Mouse (Mus musculus): ENCODE results near the gene Gm42906. TPM values are rescaled to one million over a fixed set of nuclear protein-coding genes. Genes with fewer than 3 reads are reported as not detected.

Gene Gm42906
- total and polyA plus RNA-seq, 3 experiments: not detected

GRCm38 (mm10) chr5:151299576-151299975 is 128.4 kb downstream of the Gm42906 start:
- Histone ChIP-seq H3K27me3 (ENCODE audit: control insufficient read depth in 1 of 2, insufficient read depth in 2 of 2, low read length in 2 of 2) (no peaks in the 10 kb centered on the region; a peak in 1 of 4 replicates), H3K9me3 (replicated peaks; ENCODE audit: insufficient read depth, low read length) (no peaks in the 10 kb centered on the region), H3K9ac (ENCODE audit: control insufficient read depth, low read depth, low read length, poor library complexity, severe bottlenecking) (no peak overlapping the region), H3K27ac (ENCODE audit: control insufficient read depth, low read depth, low read length) (no peak overlapping the region), H3K4me1 (ENCODE audit: control insufficient read depth in 1 of 2, insufficient read depth in 2 of 2, low read length in 2 of 2) (no peaks in the 10 kb centered on the region), H3K4me3 (ENCODE audit: control insufficient read depth in 1 of 2, insufficient read depth in 1 of 2, low read depth in 2 of 2, low read length in 2 of 2) (no peak overlapping the region), H3K36me3 (ENCODE audit: control insufficient read depth in 1 of 2, insufficient read depth in 2 of 2, low read length in 2 of 2) (no peaks in the 10 kb centered on the region), H3K79me2 (ENCODE audit: control insufficient read depth, insufficient read depth, low read length, poor library complexity) (no peaks in the 10 kb centered on the region)
- no peak for DNase-seq (ENCODE audit: low read depth, low spot score)
- TF ChIP-seq USF2 (IDR thresholded peaks at IDR 0.05; ENCODE audit: borderline replicate concordance in 1 of 2, insufficient read depth in 1 of 2, low read depth in 1 of 2, low read length in 2 of 2) (no peak), KAT2A (conservative IDR thresholded peaks at IDR 0.05; ENCODE audit: low read depth, low read length) (no peak), BHLHE40 (IDR thresholded peaks at IDR 0.05; ENCODE audit: borderline replicate concordance, low read depth, low read length) (no peak)

- Histone ChIP-seq H3K79me2 (ENCODE audit: control insufficient read depth, insufficient read depth, low read length, poor library complexity) (no peaks in the 10 kb centered on the region), H3K4me1 (ENCODE audit: control insufficient read depth in 1 of 2, insufficient read depth in 2 of 2, low read length in 2 of 2) (no peaks in the 10 kb centered on the region), H3K27me3 (ENCODE audit: control insufficient read depth in 1 of 2, insufficient read depth in 2 of 2, low read length in 2 of 2) (no peaks in the 10 kb centered on the region; a peak in 1 of 4 replicates), H3K27ac (ENCODE audit: control insufficient read depth, low read depth, low read length) (no peak overlapping the region), H3K4me3 (ENCODE audit: control insufficient read depth in 1 of 2, insufficient read depth in 1 of 2, low read depth in 2 of 2, low read length in 2 of 2) (no peak overlapping the region), H3K36me3 (ENCODE audit: control insufficient read depth in 1 of 2, insufficient read depth in 2 of 2, low read length in 2 of 2) (no peaks in the 10 kb centered on the region), H3K9me3 (replicated peaks; ENCODE audit: insufficient read depth, low read length) (no peaks in the 10 kb centered on the region), H3K9ac (ENCODE audit: control insufficient read depth, low read depth, low read length, poor library complexity, severe bottlenecking) (no peak overlapping the region)
- no peak for DNase-seq (ENCODE audit: low read depth, low spot score)
- TF ChIP-seq TBP (IDR thresholded peaks at IDR 0.05; ENCODE audit: low read depth, low read length): no peak
- no peak for TF ChIP-seq CHD2 (IDR thresholded peaks at IDR 0.05; ENCODE audit: low read length)
- no peak for TF ChIP-seq MAZ (IDR thresholded peaks at IDR 0.05; ENCODE audit: low read depth, low read length)
- no peak for TF ChIP-seq BHLHE40 (IDR thresholded peaks at IDR 0.05; ENCODE audit: borderline replicate concordance, low read depth, low read length)
- TF ChIP-seq ZKSCAN1 (IDR thresholded peaks at IDR 0.05; ENCODE audit: low read depth, low read length): no peak
- no peak for TF ChIP-seq RCOR1 (IDR thresholded peaks at IDR 0.05; ENCODE audit: low read depth, low read length)
- no peak for TF ChIP-seq POLR2A (IDR thresholded peaks at IDR 0.05; ENCODE audit: control insufficient read depth in 1 of 2, insufficient read depth in 1 of 2, low read depth in 1 of 2, low read length in 2 of 2, poor library complexity in 1 of 2)
- TF ChIP-seq MXI1 (IDR thresholded peaks at IDR 0.05; ENCODE audit: low read depth, low read length): no peak
- TF ChIP-seq ETS1 (IDR thresholded peaks at IDR 0.05; ENCODE audit: low read depth, low read length): no peak
- no peak for TF ChIP-seq TCF12 (IDR thresholded peaks at IDR 0.05; ENCODE audit: low read depth, low read length)
- TF ChIP-seq JUND (IDR thresholded peaks at IDR 0.05; ENCODE audit: low read depth, low read length): no peak
- TF ChIP-seq ZMIZ1 (IDR thresholded peaks at IDR 0.05; ENCODE audit: low read depth, low read length): no peak
- no peak for TF ChIP-seq MAFK (IDR thresholded peaks at IDR 0.05; ENCODE audit: borderline replicate concordance, low read depth, low read length)
- TF ChIP-seq KAT2A (conservative IDR thresholded peaks at IDR 0.05; ENCODE audit: low read depth, low read length): no peak
- TF ChIP-seq ZNF384 (IDR thresholded peaks at IDR 0.05; ENCODE audit: low read depth, low read length): no peak
- no peak for TF ChIP-seq GATA1 (IDR thresholded peaks at IDR 0.05; ENCODE audit: low read depth, low read length)
- no peak for TF ChIP-seq SMC3 (IDR thresholded peaks at IDR 0.05; ENCODE audit: low read depth, low read length)
- TF ChIP-seq UBTF (IDR thresholded peaks at IDR 0.05; ENCODE audit: borderline replicate concordance, insufficient read depth, low read depth, low read length): no peak
Observed at GRCm38 (mm10) chr5:151298371-151298770, 129.6 kb downstream of the Gm42906 start.

All from MEL (cell line).